Mouse (Mus musculus): ENCODE data around the gene Drd2. TPM values are rescaled to one million over a fixed set of nuclear protein-coding genes. Genes with fewer than 3 reads are reported as not detected.

Drd2 gene
- not detected in 2 replicates for polyA plus RNA-seq (2016; fragmentation: Nextera tagmentation; extraction: Ambion mirVana)

- 1% methylated on average over 84 of the region's 84 CpGs for whole genome bisulfite sequencing
- Histone ChIP-seq H3K27ac (no peak within 1 kb of the TSS), H3K36me3 (no peaks in the 10 kb centered on the region), H3K4me3 (peak within 1 kb of the TSS; percentile 47), H3K4me1 (peaks cover 11% of the 10 kb centered on the region), H3K27me3 (ENCODE audit: low read depth, poor library complexity, severe bottlenecking) (peaks cover 47% of the 10 kb centered on the region), H3K9me3 (replicated peaks) (no peaks in the 10 kb centered on the region)
- DNase-seq (ENCODE audit: low spot score): peak; percentile 75
These were observed at the start of gene Drd2 for GRCm38 (mm10) chr9:49340136-49341043. Drd2 (plus strand) TSS chr9:49340627.

GRCm38 (mm10) chr9:49295101-49295500 lies 45.3 kb upstream of the Drd2 start:
- 75% methylated on average over 1 of the region's 1 CpGs for WGBS
- Histone ChIP-seq H3K27ac (no peak overlapping the region), H3K36me3 (no peaks in the 10 kb centered on the region), H3K9me3 (replicated peaks) (no peaks in the 10 kb centered on the region), H3K4me3 (no peak overlapping the region), H3K4me1 (no peaks in the 10 kb centered on the region), H3K27me3 (ENCODE audit: low read depth, poor library complexity, severe bottlenecking) (no peaks in the 10 kb centered on the region)
- no peak for DNase-seq (ENCODE audit: low spot score)

- no peak overlapping the region for H3K4me3 ChIP-seq
- H3K4me1 ChIP-seq: no peaks in the 10 kb centered on the region
- no peaks in the 10 kb centered on the region for H3K9me3 ChIP-seq (replicated peaks)
- no peak overlapping the region for H3K27ac ChIP-seq
- H3K36me3 ChIP-seq: no peaks in the 10 kb centered on the region
- DNase-seq (ENCODE audit: low spot score): no peak
- 89% methylated on average over 3 of the region's 3 CpGs for WGBS
- no peaks in the 10 kb centered on the region for H3K27me3 ChIP-seq (ENCODE audit: low read depth, poor library complexity, severe bottlenecking)
These were observed 32.9 kb upstream of the Drd2 start for GRCm38 (mm10) chr9:49307576-49307975.

GRCm38 (mm10) chr9:49310821-49311220 lies 29.6 kb upstream of the Drd2 start:
- Histone ChIP-seq H3K27ac (no peak overlapping the region), H3K9me3 (replicated peaks) (no peaks in the 10 kb centered on the region), H3K4me1 (no peaks in the 10 kb centered on the region), H3K36me3 (no peaks in the 10 kb centered on the region), H3K4me3 (no peak overlapping the region), H3K27me3 (ENCODE audit: low read depth, poor library complexity, severe bottlenecking) (no peaks in the 10 kb centered on the region)
- no peak for DNase-seq (ENCODE audit: low spot score)
- WGBS: 86% methylated on average over 4 of the region's 4 CpGs

GRCm38 (mm10) chr9:49318638-49319037 lies 21.8 kb upstream of the Drd2 start:
- H3K27me3 ChIP-seq (ENCODE audit: low read depth, poor library complexity, severe bottlenecking): no peaks in the 10 kb centered on the region
- no peak overlapping the region for H3K4me3 ChIP-seq
- no peaks in the 10 kb centered on the region for H3K36me3 ChIP-seq
- DNase-seq (ENCODE audit: low spot score): no peak
- no peaks in the 10 kb centered on the region for H3K9me3 ChIP-seq (replicated peaks)
- no peak overlapping the region for H3K27ac ChIP-seq
- H3K4me1 ChIP-seq: no peaks in the 10 kb centered on the region

- H3K4me3 ChIP-seq: no peak overlapping the region
- 1% methylated on average over 10 of the region's 10 CpGs for WGBS
- H3K27me3 ChIP-seq (ENCODE audit: low read depth, poor library complexity, severe bottlenecking): peaks cover 47% of the 10 kb centered on the region
- peak; percentile 76 for DNase-seq (ENCODE audit: low spot score)
- H3K27ac ChIP-seq: no peak overlapping the region
- H3K36me3 ChIP-seq: no peaks in the 10 kb centered on the region
- H3K4me1 ChIP-seq: peaks cover 11% of the 10 kb centered on the region
- H3K9me3 ChIP-seq (replicated peaks): no peaks in the 10 kb centered on the region
These were observed 578 bp downstream of the Drd2 start for GRCm38 (mm10) chr9:49341044-49341365.

- no peaks in the 10 kb centered on the region for H3K27me3 ChIP-seq (ENCODE audit: low read depth, poor library complexity, severe bottlenecking)
- no peaks in the 10 kb centered on the region for H3K36me3 ChIP-seq
- DNase-seq (ENCODE audit: low spot score): peak; percentile 31
- H3K4me1 ChIP-seq: peaks cover 5% of the 10 kb centered on the region; the same call in 1 of the 2 replicates
- H3K4me3 ChIP-seq: no peak overlapping the region
- no peaks in the 10 kb centered on the region for H3K9me3 ChIP-seq (replicated peaks)
- 11% methylated on average over 5 of the region's 5 CpGs for WGBS
- H3K27ac ChIP-seq: no peak overlapping the region
These were observed 25.3 kb downstream of the Drd2 start for GRCm38 (mm10) chr9:49365763-49366162.

- no peak for DNase-seq (ENCODE audit: low spot score)
- no peaks in the 10 kb centered on the region for H3K36me3 ChIP-seq
- H3K27me3 ChIP-seq (ENCODE audit: low read depth, poor library complexity, severe bottlenecking): no peaks in the 10 kb centered on the region
- WGBS: 93% methylated on average over 2 of the region's 2 CpGs
- H3K9me3 ChIP-seq (replicated peaks): no peaks in the 10 kb centered on the region
- no peak overlapping the region for H3K27ac ChIP-seq
- no peak overlapping the region for H3K4me3 ChIP-seq
- no peaks in the 10 kb centered on the region for H3K4me1 ChIP-seq
These were observed 33.5 kb downstream of the Drd2 start for GRCm38 (mm10) chr9:49373946-49374345.

- Histone ChIP-seq H3K9me3 (replicated peaks) (no peaks in the 10 kb centered on the region), H3K4me1 (no peaks in the 10 kb centered on the region), H3K27ac (no peak overlapping the region), H3K36me3 (no peaks in the 10 kb centered on the region), H3K27me3 (ENCODE audit: low read depth, poor library complexity, severe bottlenecking) (no peaks in the 10 kb centered on the region), H3K4me3 (no peak overlapping the region)
- 89% methylated on average over 4 of the region's 4 CpGs for WGBS
- no peak for DNase-seq (ENCODE audit: low spot score)
These were observed 39.5 kb downstream of the Drd2 start for GRCm38 (mm10) chr9:49379962-49380361.

- H3K36me3 ChIP-seq: no peaks in the 10 kb centered on the region
- no peaks in the 10 kb centered on the region for H3K9me3 ChIP-seq (replicated peaks)
- no peak for DNase-seq (ENCODE audit: low spot score)
- 88% methylated on average over 3 of the region's 3 CpGs for WGBS
- H3K4me1 ChIP-seq: peaks cover 9% of the 10 kb centered on the region
- no peak overlapping the region for H3K4me3 ChIP-seq
- no peaks in the 10 kb centered on the region for H3K27me3 ChIP-seq (ENCODE audit: low read depth, poor library complexity, severe bottlenecking)
- no peak overlapping the region for H3K27ac ChIP-seq
These were observed 43.6 kb downstream of the Drd2 start for GRCm38 (mm10) chr9:49384041-49384440.

GRCm38 (mm10) chr9:49384855-49385254 lies 44.4 kb downstream of the Drd2 start:
- no peaks in the 10 kb centered on the region for H3K36me3 ChIP-seq
- 90% methylated on average over 6 of the region's 6 CpGs for WGBS
- H3K4me3 ChIP-seq: no peak overlapping the region
- H3K4me1 ChIP-seq: peaks cover 9% of the 10 kb centered on the region
- H3K27ac ChIP-seq: no peak overlapping the region
- no peaks in the 10 kb centered on the region for H3K9me3 ChIP-seq (replicated peaks)
- no peaks in the 10 kb centered on the region for H3K27me3 ChIP-seq (ENCODE audit: low read depth, poor library complexity, severe bottlenecking)
- no peak for DNase-seq (ENCODE audit: low spot score)

GRCm38 (mm10) chr9:49385301-49385700 lies 44.9 kb downstream of the Drd2 start:
- H3K27ac ChIP-seq: no peak overlapping the region

GRCm38 (mm10) chr9:49386119-49386518 lies 45.7 kb downstream of the Drd2 start:
- WGBS: 39% methylated on average over 11 of the region's 11 CpGs
- H3K27ac ChIP-seq: no peak overlapping the region

More at GRCm38 (mm10) chr9:49385301-49385700, 44.9 kb downstream of the Drd2 start:
- peaks cover 9% of the 10 kb centered on the region for H3K4me1 ChIP-seq
- WGBS: 54% methylated on average over 7 of the region's 7 CpGs
- no peak overlapping the region for H3K4me3 ChIP-seq
- no peak for DNase-seq (ENCODE audit: low spot score)
- no peaks in the 10 kb centered on the region for H3K36me3 ChIP-seq
- no peaks in the 10 kb centered on the region for H3K9me3 ChIP-seq (replicated peaks)
- no peaks in the 10 kb centered on the region for H3K27me3 ChIP-seq (ENCODE audit: low read depth, poor library complexity, severe bottlenecking)

More at GRCm38 (mm10) chr9:49386119-49386518, 45.7 kb downstream of the Drd2 start:
- no peak for DNase-seq (ENCODE audit: low spot score)
- Histone ChIP-seq H3K9me3 (replicated peaks) (no peaks in the 10 kb centered on the region), H3K27me3 (ENCODE audit: low read depth, poor library complexity, severe bottlenecking) (no peaks in the 10 kb centered on the region), H3K4me1 (peaks cover 9% of the 10 kb centered on the region), H3K36me3 (no peaks in the 10 kb centered on the region), H3K4me3 (no peak overlapping the region)
